Mouse (Mus musculus) C2C12 (cell line): ENCODE data around the gene C2cd2.

Experiments used
- CTCF ChIP-seq: IDR thresholded peaks from one replicate; pipeline ENCODE4 v1.5.1; 2011; ENCODE audit not compliant: control insufficient read depth, insufficient read depth, insufficient read length
- FOSL1 ChIP-seq: IDR thresholded peaks from one replicate; pipeline ENCODE4 v1.8.0; 2011; ENCODE audit warnings: mild to moderate bottlenecking, low read length; ENCODE audit not compliant: poor library complexity, insufficient read depth, severe bottlenecking
- MAX ChIP-seq: IDR thresholded peaks from one replicate; pipeline ENCODE4 v1.6.1; 2011; ENCODE audit warnings: mild to moderate bottlenecking, control low read depth
- MYOD1 ChIP-seq: IDR thresholded peaks from one replicate; pipeline ENCODE4 v1.6.1; 2011; ENCODE audit warnings: low read depth; ENCODE audit not compliant: control insufficient read depth, insufficient read length
- MYOG ChIP-seq: IDR thresholded peaks from one replicate; pipeline ENCODE4 v1.6.1; 2011; ENCODE audit not compliant: control insufficient read depth, insufficient read length; ENCODE audit errors: extremely low read depth
- USF1 ChIP-seq: IDR thresholded peaks from one replicate; pipeline ENCODE4 v1.6.1; 2011; ENCODE audit warnings: low read depth, mild to moderate bottlenecking, control low read depth, moderate library complexity

DNA sequence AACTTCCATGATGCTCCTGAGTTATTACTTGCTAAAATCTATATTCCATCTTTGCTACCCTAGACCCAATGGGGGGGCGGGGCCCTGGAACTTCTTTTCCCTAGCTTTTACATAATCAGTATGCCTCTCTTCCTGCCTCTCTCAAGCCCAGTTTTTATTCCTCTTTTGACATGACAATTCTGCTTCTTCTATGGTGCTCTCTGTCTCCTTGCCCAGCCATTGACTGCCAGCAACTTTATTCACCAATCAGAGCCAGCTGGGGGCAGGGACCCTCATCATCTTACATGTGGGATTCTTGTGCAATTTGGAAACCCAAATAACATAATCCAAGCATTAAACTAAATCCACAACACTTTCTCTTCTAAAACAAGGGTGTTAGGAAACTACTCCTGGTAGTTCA, 19.0 kb upstream of the C2cd2 start:
- no peak for TF ChIP-seq USF1
- no peak for TF ChIP-seq CTCF
- TF ChIP-seq MYOD1 = no peak
- TF ChIP-seq MAX = no peak
- TF ChIP-seq FOSL1 = no peak
- no peak for TF ChIP-seq MYOG
